Mouse (Mus musculus): ENCODE results near the gene Dnajc19. TPM values are rescaled to one million over a fixed set of nuclear protein-coding genes. Genes with fewer than 3 reads are reported as not detected.
"Not testable (repeated sequence)": the region's sequence is repeated elsewhere in the genome, so short reads cannot be mapped to it uniquely, and the experiment has no call there.

Dnajc19 gene
- polyA plus RNA-seq, 1 experiment from 2014 or later, result 115 TPM

- no peaks in the 10 kb centered on the region for H3K9me3 ChIP-seq
- H3K4me3 ChIP-seq, result no peak overlapping the region
- no peak overlapping the region for H3K27ac ChIP-seq
- WGBS, result 74% methylated on average over 5 of the region's 5 CpGs
- H3K4me1 ChIP-seq, result peaks cover 14% of the 10 kb centered on the region
- H3K36me3 ChIP-seq, result no peaks in the 10 kb centered on the region
- H3K27me3 ChIP-seq, result no peaks in the 10 kb centered on the region
- no peak overlapping the region for H3K9ac ChIP-seq
- ATAC-seq (ENCODE audit: insufficient number of reproducible peaks, low FRiP score, low TSS enrichment, low read depth), result no peak
- no peak overlapping the region for H3K4me2 ChIP-seq
Measured at GRCm38 (mm10) chr3:34083655-34084054, 2.5 kb upstream of the Dnajc19 start.

GRCm38 (mm10) chr3:34081929-34082328 is 808 bp upstream of the Dnajc19 start:
- Histone ChIP-seq H3K27ac (no peak overlapping the region), H3K4me3 (peak overlapping the region; percentile 60; the same call in 1 of the 2 replicates), H3K4me2 (peak overlapping the region; percentile 69), H3K4me1 (peaks cover 14% of the 10 kb centered on the region), H3K9me3 (no peaks in the 10 kb centered on the region), H3K27me3 (no peaks in the 10 kb centered on the region), H3K36me3 (0 out of 2 replicates have a peak, but pooled peaks cover 4% of the 10 kb centered on the region), H3K9ac (no peak overlapping the region)
- 87% methylated on average over 3 of the region's 3 CpGs for WGBS
- no peak for ATAC-seq (ENCODE audit: insufficient number of reproducible peaks, low FRiP score, low TSS enrichment, low read depth)

- no peaks in the 10 kb centered on the region for H3K9me3 ChIP-seq
- H3K36me3 ChIP-seq, result peaks cover 31% of the 10 kb centered on the region; the same call in 1 of the 2 replicates
- no peak overlapping the region for H3K27ac ChIP-seq
- H3K4me2 ChIP-seq, result no peak overlapping the region
- no peak overlapping the region for H3K9ac ChIP-seq
- ATAC-seq (ENCODE audit: insufficient number of reproducible peaks, low FRiP score, low TSS enrichment, low read depth), result no peak
- H3K4me3 ChIP-seq, result no peak overlapping the region
- WGBS, result 70% methylated on average over 6 of the region's 6 CpGs
- H3K27me3 ChIP-seq, result no peaks in the 10 kb centered on the region
- peaks cover 10% of the 10 kb centered on the region for H3K4me1 ChIP-seq
Measured at GRCm38 (mm10) chr3:34076058-34076759, 4.9 kb downstream of the Dnajc19 start.

GRCm38 (mm10) chr3:34072726-34073125 is 8.4 kb downstream of the Dnajc19 start:
- no peak for ATAC-seq (ENCODE audit: insufficient number of reproducible peaks, low FRiP score, low TSS enrichment, low read depth)
- H3K27me3 ChIP-seq, result no peaks in the 10 kb centered on the region
- H3K4me3 ChIP-seq, result no peak overlapping the region
- H3K9ac ChIP-seq, result no peak overlapping the region
- WGBS, result 94% methylated on average over 6 of the region's 6 CpGs
- H3K4me2 ChIP-seq, result no peak overlapping the region
- H3K9me3 ChIP-seq, result no peaks in the 10 kb centered on the region
- H3K27ac ChIP-seq, result no peak overlapping the region
- no peaks in the 10 kb centered on the region for H3K4me1 ChIP-seq
- peaks cover 32% of the 10 kb centered on the region for H3K36me3 ChIP-seq

GRCm38 (mm10) chr3:34068943-34069342 is 12.2 kb downstream of the Dnajc19 start:
- H3K36me3 ChIP-seq, result peaks cover 28% of the 10 kb centered on the region
- not testable (repeated sequence) for H3K4me2 ChIP-seq; H3K27me3 ChIP-seq; H3K4me3 ChIP-seq; H3K4me1 ChIP-seq; H3K27ac ChIP-seq; H3K9me3 ChIP-seq; H3K9ac ChIP-seq; ATAC-seq (ENCODE audit: insufficient number of reproducible peaks, low FRiP score, low TSS enrichment, low read depth)
- WGBS, result 88% methylated on average over 7 of the region's 7 CpGs

GRCm38 (mm10) chr3:34062352-34062751 is 18.8 kb downstream of the Dnajc19 start:
- 95% methylated on average over 2 of the region's 2 CpGs for WGBS
- H3K36me3 ChIP-seq, result peaks cover 37% of the 10 kb centered on the region

GRCm38 (mm10) chr3:34041990-34042389 is 39.1 kb downstream of the Dnajc19 start:
- WGBS, result 84% methylated on average over 4 of the region's 4 CpGs
- ATAC-seq (ENCODE audit: insufficient number of reproducible peaks, low FRiP score, low TSS enrichment, low read depth), result no peak

More at GRCm38 (mm10) chr3:34062352-34062751, 18.8 kb downstream of the Dnajc19 start:
- no peak for ATAC-seq (ENCODE audit: insufficient number of reproducible peaks, low FRiP score, low TSS enrichment, low read depth)
- Histone ChIP-seq H3K27me3 (no peaks in the 10 kb centered on the region), H3K4me3 (no peak overlapping the region), H3K9ac (no peak overlapping the region), H3K4me1 (no peaks in the 10 kb centered on the region), H3K4me2 (no peak overlapping the region), H3K9me3 (no peaks in the 10 kb centered on the region), H3K27ac (no peak overlapping the region)

GRCm38 (mm10) chr3:34035706-34036105 is 45.4 kb downstream of the Dnajc19 start:
- Histone ChIP-seq H3K36me3 (no peaks in the 10 kb centered on the region), H3K4me2 (no peak overlapping the region), H3K27me3 (no peaks in the 10 kb centered on the region), H3K4me1 (peaks cover 5% of the 10 kb centered on the region; the same call in 1 of the 2 replicates), H3K27ac (no peak overlapping the region), H3K4me3 (no peak overlapping the region), H3K9me3 (no peaks in the 10 kb centered on the region), H3K9ac (no peak overlapping the region)
- ATAC-seq (ENCODE audit: insufficient number of reproducible peaks, low FRiP score, low TSS enrichment, low read depth), result no peak
- 83% methylated on average over 3 of the region's 3 CpGs for WGBS

More at GRCm38 (mm10) chr3:34041990-34042389, 39.1 kb downstream of the Dnajc19 start:
- Histone ChIP-seq H3K27ac (no peak overlapping the region), H3K27me3 (no peaks in the 10 kb centered on the region), H3K9ac (no peak overlapping the region), H3K36me3 (peaks cover 15% of the 10 kb centered on the region; the same call in 1 of the 2 replicates), H3K4me2 (no peak overlapping the region), H3K4me3 (no peak overlapping the region), H3K9me3 (no peaks in the 10 kb centered on the region), H3K4me1 (no peaks in the 10 kb centered on the region)

GRCm38 (mm10) chr3:34034803-34035202 is 46.3 kb downstream of the Dnajc19 start:
- Histone ChIP-seq H3K27me3 (no peaks in the 10 kb centered on the region), H3K36me3 (no peaks in the 10 kb centered on the region), H3K9ac (no peak overlapping the region), H3K4me2 (no peak overlapping the region), H3K9me3 (no peaks in the 10 kb centered on the region), H3K4me1 (peaks cover 5% of the 10 kb centered on the region; the same call in 1 of the 2 replicates), H3K27ac (no peak overlapping the region), H3K4me3 (no peak overlapping the region)
- ATAC-seq (ENCODE audit: insufficient number of reproducible peaks, low FRiP score, low TSS enrichment, low read depth), result no peak
- WGBS, result 76% methylated on average over 1 of the region's 1 CpGs

- no peak for ATAC-seq (ENCODE audit: insufficient number of reproducible peaks, low FRiP score, low TSS enrichment, low read depth)
- Histone ChIP-seq H3K9ac (no peak overlapping the region), H3K27me3 (no peaks in the 10 kb centered on the region), H3K4me3 (no peak overlapping the region), H3K4me2 (no peak overlapping the region), H3K9me3 (no peaks in the 10 kb centered on the region), H3K4me1 (peaks cover 5% of the 10 kb centered on the region; the same call in 1 of the 2 replicates), H3K27ac (no peak overlapping the region), H3K36me3 (no peaks in the 10 kb centered on the region)
- 75% methylated on average over 3 of the region's 3 CpGs for WGBS
Measured at GRCm38 (mm10) chr3:34033720-34034364, 47.3 kb downstream of the Dnajc19 start.

- H3K9me3 ChIP-seq, result no peaks in the 10 kb centered on the region
- H3K4me2 ChIP-seq, result no peak overlapping the region
- H3K4me1 ChIP-seq, result peaks cover 1% of the 10 kb centered on the region; the same call in 1 of the 2 replicates
- no peak overlapping the region for H3K4me3 ChIP-seq
- no peaks in the 10 kb centered on the region for H3K27me3 ChIP-seq
- ATAC-seq (ENCODE audit: insufficient number of reproducible peaks, low FRiP score, low TSS enrichment, low read depth), result no peak
- no peak overlapping the region for H3K9ac ChIP-seq
- WGBS, result 85% methylated on average over 3 of the region's 3 CpGs
- H3K27ac ChIP-seq, result no peak overlapping the region
- no peaks in the 10 kb centered on the region for H3K36me3 ChIP-seq
Measured at GRCm38 (mm10) chr3:34030601-34031000, 50.5 kb downstream of the Dnajc19 start.

- Histone ChIP-seq H3K9me3 (no peaks in the 10 kb centered on the region), H3K27me3 (no peaks in the 10 kb centered on the region), H3K4me1 (no peaks in the 10 kb centered on the region), H3K27ac (no peak overlapping the region), H3K9ac (no peak overlapping the region), H3K36me3 (no peaks in the 10 kb centered on the region), H3K4me2 (no peak overlapping the region), H3K4me3 (no peak overlapping the region)
- no peak for ATAC-seq (ENCODE audit: insufficient number of reproducible peaks, low FRiP score, low TSS enrichment, low read depth)
Measured at GRCm38 (mm10) chr3:34028935-34029334, 52.2 kb downstream of the Dnajc19 start.
